Mouse (Mus musculus): Measurements from ENCODE around the gene Entpd1. TPM values are rescaled to one million over a fixed set of nuclear protein-coding genes. Genes with fewer than 3 reads are reported as not detected.

Gene Entpd1
- total and polyA plus RNA-seq, 3 experiments = not detected

DNA sequence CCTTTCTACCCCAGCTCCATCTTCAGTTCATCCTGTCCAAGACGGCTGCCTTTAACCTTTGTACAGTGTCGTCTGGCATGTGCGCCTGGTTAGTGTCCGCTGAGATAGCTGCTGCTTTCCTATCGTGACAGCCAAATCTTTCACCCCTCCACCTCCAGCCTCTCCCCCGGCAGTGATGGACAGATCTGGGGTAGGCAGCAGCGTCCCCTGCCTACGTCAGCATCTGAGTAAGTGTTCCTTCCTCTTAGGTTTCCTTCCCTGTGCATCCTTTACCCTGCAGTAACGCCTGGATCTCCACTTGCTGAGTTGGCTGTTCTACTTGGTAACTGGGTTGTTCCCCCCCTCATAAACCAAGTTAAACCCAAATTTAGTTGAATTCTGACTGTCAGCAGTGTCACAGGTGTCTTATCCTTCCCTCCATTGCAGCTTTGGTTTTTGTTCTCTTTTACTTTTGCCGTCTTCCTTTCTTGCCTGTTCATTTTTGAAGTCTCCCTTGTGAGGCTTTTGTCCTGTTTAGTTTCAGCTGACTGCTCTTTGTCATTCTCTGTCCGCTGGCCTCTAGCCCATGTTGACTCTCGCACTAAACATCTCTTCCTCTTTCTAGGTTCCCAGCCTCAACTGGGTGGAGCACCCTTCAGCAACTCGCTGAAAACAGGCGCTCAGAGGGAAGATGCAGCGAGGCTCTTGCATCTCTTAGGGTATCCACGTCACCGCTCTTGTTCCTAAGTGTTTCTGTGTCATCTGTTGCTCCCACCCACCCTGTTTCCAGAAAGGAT, 66.6 kb downstream of the Entpd1 start:
- no peaks in the 10 kb centered on the region for H3K79me2 ChIP-seq (ENCODE audit: control insufficient read depth, insufficient read depth, low read length, poor library complexity)
- no peaks in the 10 kb centered on the region for H3K4me1 ChIP-seq (ENCODE audit: control insufficient read depth in 1 of 2, insufficient read depth in 2 of 2, low read length in 2 of 2)
- H3K4me3 ChIP-seq (ENCODE audit: control insufficient read depth in 1 of 2, insufficient read depth in 1 of 2, low read depth in 2 of 2, low read length in 2 of 2) = no peak overlapping the region
- no peak for TF ChIP-seq MYC (IDR thresholded peaks at IDR 0.05; ENCODE audit: low read depth, low read length)
- TF ChIP-seq MYB (IDR thresholded peaks at IDR 0.05; ENCODE audit: low read depth, low read length) = no peak
- TF ChIP-seq SIN3A (IDR thresholded peaks at IDR 0.05; ENCODE audit: low read length) = no peak
- no peak for TF ChIP-seq EP300 (IDR thresholded peaks at IDR 0.05; ENCODE audit: low read depth in 1 of 2, low read length in 2 of 2)
- no peak for TF ChIP-seq POLR2AphosphoS5 (IDR thresholded peaks at IDR 0.05; ENCODE audit: borderline replicate concordance, low read depth, low read length)
- TF ChIP-seq JUND (IDR thresholded peaks at IDR 0.05; ENCODE audit: low read depth, low read length) = no peak
- no peak for TF ChIP-seq MAZ (IDR thresholded peaks at IDR 0.05; ENCODE audit: low read depth, low read length)
- TF ChIP-seq ZNF384 (IDR thresholded peaks at IDR 0.05; ENCODE audit: low read depth, low read length) = no peak
- no peak for TF ChIP-seq CHD2 (IDR thresholded peaks at IDR 0.05; ENCODE audit: low read length)
- no peak for TF ChIP-seq TAL1 (IDR thresholded peaks at IDR 0.05; ENCODE audit: low read length)
- no peak for TF ChIP-seq MEF2A (IDR thresholded peaks at IDR 0.05; ENCODE audit: extremely low read depth, insufficient replicate concordance, low read depth, low read length, poor library complexity, severe bottlenecking)
- no peak for TF ChIP-seq ZC3H11A (IDR thresholded peaks at IDR 0.05; ENCODE audit: low read depth, low read length)
- TF ChIP-seq MAFK (IDR thresholded peaks at IDR 0.05; ENCODE audit: borderline replicate concordance, low read depth, low read length) = no peak
- no peak overlapping the region for H3K9ac ChIP-seq (ENCODE audit: control insufficient read depth, low read depth, low read length, poor library complexity, severe bottlenecking)
- H3K36me3 ChIP-seq (ENCODE audit: control insufficient read depth in 1 of 2, insufficient read depth in 2 of 2, low read length in 2 of 2) = no peaks in the 10 kb centered on the region
- H3K27ac ChIP-seq (ENCODE audit: control insufficient read depth, low read depth, low read length) = no peak overlapping the region
- peaks cover 0 to 4% of the 10 kb centered on the region in 2 experiments; a peak in 2 of 4 replicates for H3K27me3 ChIP-seq (ENCODE audit: control insufficient read depth in 1 of 2, insufficient read depth in 2 of 2, low read length in 2 of 2)
- no peaks in the 10 kb centered on the region for H3K9me3 ChIP-seq (replicated peaks; ENCODE audit: insufficient read depth, low read length)
- peak; percentile 43 for DNase-seq (ENCODE audit: low read depth, low spot score)

DNA sequence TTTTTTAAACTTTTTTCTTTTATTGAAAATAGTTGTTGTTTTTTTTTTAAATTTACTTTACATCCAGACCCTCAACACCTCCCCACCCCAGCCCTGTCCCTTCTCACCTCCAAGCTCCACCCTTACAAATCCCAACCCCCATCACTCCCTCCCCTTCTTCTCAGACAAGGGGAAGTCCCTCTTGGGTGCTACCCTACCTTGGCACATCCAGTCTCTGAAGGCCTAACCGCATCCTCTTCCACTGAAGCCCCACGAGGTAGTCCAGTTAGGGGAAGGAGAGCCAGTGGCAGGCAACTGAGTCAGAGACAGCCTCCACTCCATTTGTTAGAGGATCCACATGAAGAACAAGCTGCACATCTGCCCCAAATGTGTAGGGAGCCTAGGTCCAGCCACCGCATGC, 67.5 kb downstream of the Entpd1 start:
- DNase-seq (ENCODE audit: low read depth, low spot score) = no peak
- Histone ChIP-seq H3K4me1 (ENCODE audit: control insufficient read depth in 1 of 2, insufficient read depth in 2 of 2, low read length in 2 of 2) (no peaks in the 10 kb centered on the region), H3K9ac (ENCODE audit: control insufficient read depth, low read depth, low read length, poor library complexity, severe bottlenecking) (no peak overlapping the region), H3K36me3 (ENCODE audit: control insufficient read depth in 1 of 2, insufficient read depth in 2 of 2, low read length in 2 of 2) (no peaks in the 10 kb centered on the region), H3K79me2 (ENCODE audit: control insufficient read depth, insufficient read depth, low read length, poor library complexity) (no peaks in the 10 kb centered on the region), H3K27me3 (ENCODE audit: control insufficient read depth in 1 of 2, insufficient read depth in 2 of 2, low read length in 2 of 2) (peaks cover 0 to 4% of the 10 kb centered on the region in 2 experiments; a peak in 1 of 4 replicates), H3K9me3 (replicated peaks; ENCODE audit: insufficient read depth, low read length) (no peaks in the 10 kb centered on the region), H3K4me3 (ENCODE audit: control insufficient read depth in 1 of 2, insufficient read depth in 1 of 2, low read depth in 2 of 2, low read length in 2 of 2) (no peak overlapping the region), H3K27ac (ENCODE audit: control insufficient read depth, low read depth, low read length) (no peak overlapping the region)
- TF ChIP-seq NRF1 (IDR thresholded peaks at IDR 0.05; ENCODE audit: insufficient read depth, low read depth, low read length, poor library complexity, severe bottlenecking) = no peak
- no peak for TF ChIP-seq POLR2AphosphoS5 (IDR thresholded peaks at IDR 0.05; ENCODE audit: borderline replicate concordance, low read depth, low read length)
- no peak for TF ChIP-seq ZMIZ1 (IDR thresholded peaks at IDR 0.05; ENCODE audit: low read depth, low read length)
- TF ChIP-seq POLR2A (IDR thresholded peaks at IDR 0.05; ENCODE audit: control insufficient read depth in 1 of 2, insufficient read depth in 1 of 2, low read depth in 1 of 2, low read length in 2 of 2, poor library complexity in 1 of 2) = no peak
- TF ChIP-seq MAX (IDR thresholded peaks at IDR 0.05; ENCODE audit: low read length) = no peak
- TF ChIP-seq MYC (IDR thresholded peaks at IDR 0.05; ENCODE audit: low read depth, low read length) = no peak
- TF ChIP-seq MEF2A (IDR thresholded peaks at IDR 0.05; ENCODE audit: extremely low read depth, insufficient replicate concordance, low read depth, low read length, poor library complexity, severe bottlenecking) = no peak
- TF ChIP-seq GABPA (IDR thresholded peaks at IDR 0.05; ENCODE audit: low read depth, low read length) = no peak
- TF ChIP-seq ZC3H11A (IDR thresholded peaks at IDR 0.05; ENCODE audit: low read depth, low read length) = no peak
- TF ChIP-seq ZNF384 (IDR thresholded peaks at IDR 0.05; ENCODE audit: low read depth, low read length) = no peak
- TF ChIP-seq KAT2A (conservative IDR thresholded peaks at IDR 0.05; ENCODE audit: low read depth, low read length) = no peak
- no peak for TF ChIP-seq CHD2 (IDR thresholded peaks at IDR 0.05; ENCODE audit: low read length)
- TF ChIP-seq E2F4 (IDR thresholded peaks at IDR 0.05; ENCODE audit: borderline replicate concordance, low read depth, low read length) = no peak
- no peak for TF ChIP-seq UBTF (IDR thresholded peaks at IDR 0.05; ENCODE audit: borderline replicate concordance, insufficient read depth, low read depth, low read length)
- no peak for TF ChIP-seq RCOR1 (IDR thresholded peaks at IDR 0.05; ENCODE audit: low read depth, low read length)
- TF ChIP-seq USF2 (IDR thresholded peaks at IDR 0.05; ENCODE audit: borderline replicate concordance in 1 of 2, insufficient read depth in 1 of 2, low read depth in 1 of 2, low read length in 2 of 2) = no peak
- no peak for TF ChIP-seq ELF1 (IDR thresholded peaks at IDR 0.05; ENCODE audit: low read depth, low read length)
- TF ChIP-seq MAZ (IDR thresholded peaks at IDR 0.05; ENCODE audit: low read depth, low read length) = no peak
- no peak for TF ChIP-seq ZKSCAN1 (IDR thresholded peaks at IDR 0.05; ENCODE audit: low read depth, low read length)
- no peak for TF ChIP-seq CTCF (IDR thresholded peaks at IDR 0.05 in 2 of 3, conservative IDR thresholded peaks at IDR 0.05 in 1 of 3; ENCODE audit: control insufficient read depth in 1 of 3, insufficient read depth in 1 of 3, low read depth in 2 of 3, low read length in 3 of 3, poor library complexity in 1 of 3, severe bottlenecking in 1 of 3)
